Mouse (Mus musculus) thymus, postnatal 10 days (tissue): ENCODE measurements around the gene Dbn1.
A peak's percentile ranks its signal among the peaks of the same experiment; 100 is the strongest.

Experiments used
- DNase-seq, 2 experiments: peaks; one replicate each; pipeline ENCODE4 v3.0.0; 2021; ENCODE audit warnings: low spot score in 2 of 2

Dbn1 gene

GRCm38 (mm10) chr13:55487578-55488498 lies at the start of gene Dbn1:
Gene Dbn1, minus strand, starts transcription at chr13:55488111.
- DNase-seq, result no peak

DNA sequence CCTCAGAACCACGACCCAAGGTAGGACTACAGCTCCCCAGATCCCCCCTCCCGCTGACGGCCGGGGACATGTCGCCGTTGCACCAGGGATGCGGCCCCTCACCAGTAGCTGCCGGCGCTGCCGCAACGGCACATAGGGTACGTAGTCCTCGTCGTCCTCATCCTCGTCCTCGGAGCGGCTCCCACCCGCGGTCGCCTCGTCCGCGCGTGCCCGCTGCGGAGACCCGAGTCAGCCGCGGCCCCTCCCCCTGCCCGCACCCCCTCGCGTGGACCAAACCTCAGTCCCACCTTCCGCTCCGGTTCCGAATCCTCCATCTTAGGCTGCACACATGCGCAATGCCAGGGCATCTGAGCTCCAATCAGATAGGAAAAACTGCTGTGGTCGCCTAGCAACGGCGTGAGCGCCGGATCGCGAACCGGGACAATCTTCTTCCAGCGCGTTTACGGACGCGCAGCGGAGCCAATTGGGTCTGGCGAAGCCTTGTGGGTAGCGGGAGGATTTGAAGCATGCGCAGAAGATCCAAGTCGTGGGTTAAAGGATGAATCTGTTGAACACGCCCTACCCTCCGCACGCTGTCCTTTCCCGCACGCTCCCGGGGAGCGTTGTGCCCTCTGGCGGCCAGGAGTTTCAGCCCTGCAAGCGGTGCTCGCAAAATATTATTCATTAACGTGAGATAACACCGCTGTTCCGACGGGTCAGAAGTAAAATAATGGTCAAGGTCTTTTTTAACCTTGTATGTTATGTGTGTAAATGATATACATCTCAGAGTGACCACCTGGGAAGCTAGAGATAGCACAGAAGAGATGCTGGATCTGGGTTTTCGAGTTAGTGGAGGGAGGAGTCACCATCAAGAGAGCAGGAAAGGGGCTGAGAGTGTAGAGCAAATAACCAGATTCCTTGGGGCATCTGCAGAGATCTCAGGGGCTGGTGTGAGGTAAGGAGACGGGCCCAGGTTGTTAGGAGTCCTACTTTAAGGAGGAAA lies 48.6 kb upstream of the Dbn1 start, which contains the start of gene Ddx41:
TSS of gene Ddx41 (minus strand) at position 465 of the 982 bp plus-strand sequence.
- DNase-seq, result peak; percentile 95 to 98

DNA sequence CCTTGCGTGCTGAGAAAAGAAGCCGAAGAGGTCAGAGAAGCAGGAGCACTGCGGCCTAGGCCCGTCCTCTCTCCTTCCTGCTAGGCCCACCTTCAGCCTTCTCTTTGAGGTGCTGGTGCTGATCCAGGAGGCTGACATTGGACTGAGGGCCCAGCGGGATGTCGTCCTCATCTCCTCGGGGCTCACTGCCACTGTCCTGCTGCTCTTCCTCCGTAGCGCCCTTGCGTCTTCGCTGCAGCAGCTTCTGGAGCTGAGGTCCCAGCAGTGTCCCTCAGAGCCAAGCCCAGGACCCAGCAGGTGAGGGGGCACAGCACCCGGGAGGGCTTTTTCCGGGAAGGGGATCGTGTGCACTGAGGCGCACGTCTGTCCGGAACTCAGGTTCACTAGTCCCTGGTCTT lies 47.9 kb upstream of the Dbn1 start:
- no peak for DNase-seq

- DNase-seq, result no peak
These were observed 47.3 kb upstream of the Dbn1 start for GRCm38 (mm10) chr13:55535191-55535590.

- no peak for DNase-seq
These were observed 41.4 kb upstream of the Dbn1 start, which contains the start of gene Dok3 for GRCm38 (mm10) chr13:55529198-55529915. Gene Dok3, minus strand, starts transcription at chr13:55529296.

DNA sequence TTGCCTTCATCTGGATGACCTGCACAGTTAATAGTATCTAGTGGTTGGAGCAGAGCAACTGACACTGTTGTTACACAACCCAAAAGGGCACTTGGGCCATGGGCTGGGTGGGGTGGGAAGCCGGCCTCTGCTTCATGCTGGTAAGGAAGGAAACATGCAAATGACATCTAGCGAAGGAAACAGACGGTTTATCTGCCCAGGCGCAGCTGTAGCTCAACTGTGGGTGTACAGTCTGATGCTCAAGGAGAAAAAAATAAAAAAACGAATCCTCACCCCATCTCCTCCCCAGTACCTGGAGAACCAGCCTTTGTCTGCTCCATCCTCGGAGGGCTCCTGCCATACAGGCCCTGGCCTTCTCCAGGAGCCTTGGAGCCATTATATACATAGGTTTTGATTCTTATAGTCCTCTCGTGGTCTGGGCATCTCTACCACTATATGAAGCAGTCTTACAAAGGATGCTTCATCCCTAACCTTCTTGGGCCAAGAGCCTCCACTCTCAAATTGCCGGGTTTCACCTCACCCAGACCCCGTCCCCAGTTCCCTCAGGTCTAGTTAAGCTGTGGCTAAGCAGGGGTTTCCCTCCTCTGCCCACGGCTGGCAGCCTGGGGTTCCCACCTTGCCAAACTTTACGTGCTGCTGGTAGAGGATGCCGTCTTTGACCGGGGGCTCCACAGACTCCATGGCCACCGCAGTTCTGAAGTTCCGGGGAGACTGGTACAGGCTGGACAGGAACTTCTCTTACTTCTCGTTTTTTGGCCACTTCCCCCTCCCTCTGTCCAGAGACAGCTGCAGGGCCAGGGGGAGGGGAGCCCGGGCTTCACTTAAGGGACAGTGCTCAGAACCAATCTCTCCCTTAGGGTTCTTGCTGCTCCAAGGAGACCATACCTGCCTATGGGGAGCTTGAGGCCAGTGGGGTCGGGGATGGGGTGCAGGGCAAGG lies 40.2 kb upstream of the Dbn1 start:
- DNase-seq, result no peak

DNA sequence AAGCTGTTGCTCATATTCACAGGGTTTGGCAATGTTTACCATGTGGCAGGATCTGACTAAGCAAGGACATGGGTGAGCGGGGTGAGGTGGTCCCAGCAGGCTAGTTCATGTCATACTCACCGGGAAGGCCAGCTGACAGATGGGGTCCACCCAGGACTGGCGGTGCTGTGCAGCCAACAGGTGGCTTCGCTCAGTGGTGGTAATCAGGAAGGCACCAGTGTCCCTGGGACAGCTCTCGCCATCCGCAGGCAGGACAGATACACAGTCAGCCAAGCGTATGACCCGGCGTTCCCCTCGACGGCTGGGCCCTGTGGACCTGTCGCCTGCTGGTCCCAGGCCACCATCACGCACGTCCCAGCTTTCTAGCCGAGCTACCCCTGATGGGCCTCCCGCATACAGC lies 39.3 kb upstream of the Dbn1 start:
- no peak for DNase-seq

DNA sequence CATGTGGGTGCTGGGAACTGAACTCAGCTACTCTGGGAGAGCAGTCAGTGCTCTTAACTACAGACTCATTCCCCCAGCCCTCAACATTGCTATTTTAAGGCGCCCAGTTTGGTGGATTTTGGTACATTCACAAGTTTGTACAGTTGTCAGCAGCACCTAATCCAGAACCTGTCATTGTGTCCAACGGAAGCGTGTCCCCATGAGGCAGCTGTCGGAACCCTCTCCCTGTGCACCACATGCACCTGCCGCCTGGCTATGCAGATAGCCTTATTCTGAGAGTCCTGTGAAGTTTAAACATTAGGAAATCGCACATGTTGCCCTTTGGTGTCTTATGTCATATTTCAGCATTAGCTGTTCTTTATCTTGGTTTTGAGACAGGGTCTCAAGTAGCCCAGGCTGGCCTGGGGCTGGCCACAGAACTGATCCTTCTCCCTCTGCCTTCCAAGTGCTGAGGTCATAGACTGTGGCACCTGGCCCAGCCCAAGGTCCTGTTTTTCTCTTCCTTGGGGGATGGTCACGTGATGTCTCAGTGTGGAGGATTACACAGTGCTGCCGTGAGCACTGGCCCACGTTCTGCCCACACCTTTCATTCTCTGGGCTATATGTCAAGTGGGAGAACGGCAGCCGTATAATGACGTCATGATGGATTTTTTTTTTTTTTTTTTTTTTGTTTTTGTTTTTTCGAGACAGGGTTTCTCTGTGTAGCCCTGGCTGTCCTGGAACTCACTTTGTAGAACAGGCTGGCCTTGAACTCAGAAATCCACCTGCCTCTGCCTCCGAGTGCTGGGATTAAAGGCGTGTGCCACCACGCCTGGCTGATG lies 38.0 kb upstream of the Dbn1 start:
- DNase-seq, result no peak

DNA sequence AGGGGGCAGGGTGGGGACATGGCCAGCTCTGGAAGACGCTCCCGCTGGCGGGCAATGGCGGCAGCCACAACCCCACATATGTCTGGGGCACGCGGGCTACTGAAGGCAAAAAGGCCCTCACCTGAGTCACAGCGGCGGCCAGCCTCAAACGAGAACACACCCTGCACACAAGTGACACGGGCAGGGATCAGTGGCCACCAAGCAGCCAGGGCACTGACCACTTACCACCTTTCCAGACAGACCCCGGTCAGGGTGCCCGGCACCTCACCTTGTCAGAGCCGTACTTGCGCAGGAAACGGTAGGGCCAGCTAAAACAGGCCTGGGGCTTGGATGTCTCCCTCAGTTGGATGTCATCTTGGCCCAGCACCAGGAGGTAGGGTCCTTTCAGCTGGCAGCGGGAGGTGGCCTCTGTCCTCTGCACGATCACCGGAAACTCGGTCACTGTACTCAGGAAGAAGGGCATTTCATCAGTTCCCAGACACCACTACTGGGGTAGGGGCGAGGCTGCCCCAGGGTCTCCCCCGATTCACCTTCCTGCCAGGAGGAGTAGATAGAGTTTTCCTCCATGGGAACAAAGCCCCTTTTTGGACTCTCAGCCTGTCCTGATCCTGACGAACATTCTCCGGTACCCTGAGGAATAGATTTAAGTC lies 36.2 kb upstream of the Dbn1 start:
- no peak for DNase-seq

DNA sequence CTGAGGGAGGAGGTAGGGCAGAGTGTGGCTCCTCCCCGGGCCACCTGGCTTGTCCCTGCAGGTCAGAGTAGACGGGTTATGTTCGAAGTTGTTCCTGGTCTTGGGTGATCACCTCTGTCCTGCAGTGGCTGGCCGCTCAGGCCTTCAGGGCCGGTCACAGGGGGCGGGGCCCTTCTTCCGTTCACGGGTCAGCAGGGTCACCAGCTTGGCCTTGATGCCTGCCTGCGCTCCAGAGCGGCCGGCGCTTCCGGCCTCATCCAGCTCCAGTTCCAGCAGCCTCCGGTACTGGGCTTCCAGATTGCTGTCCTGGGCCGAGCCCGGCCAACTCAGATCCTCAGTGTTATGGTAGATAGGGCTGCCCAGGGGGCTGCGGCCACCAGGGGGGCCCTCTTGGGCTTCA lies 35.4 kb upstream of the Dbn1 start:
- no peak for DNase-seq

- DNase-seq, result no peak
These were observed 34.8 kb upstream of the Dbn1 start for GRCm38 (mm10) chr13:55522730-55523129.

DNA sequence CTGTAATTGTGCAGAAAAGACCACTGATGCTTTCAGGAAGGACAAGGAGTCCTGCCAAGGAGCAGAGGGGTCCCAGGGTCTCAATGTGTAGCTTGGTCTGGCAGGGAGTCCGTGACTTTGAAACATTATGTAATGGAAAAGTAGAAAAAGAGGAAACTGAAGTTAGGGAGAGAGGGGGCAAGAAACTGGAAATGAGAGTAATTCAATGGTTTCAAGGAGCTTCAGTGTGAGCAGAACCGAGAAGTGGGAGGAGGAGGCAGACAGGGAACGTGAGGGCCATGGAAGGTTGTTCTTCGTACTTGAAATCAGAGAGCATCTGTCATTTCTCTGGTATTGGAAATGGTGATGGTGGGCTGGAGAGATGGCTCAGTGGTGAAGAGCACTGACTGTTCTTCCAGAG lies 31.7 kb upstream of the Dbn1 start:
- DNase-seq, result no peak

GRCm38 (mm10) chr13:55516955-55517354 lies 29.0 kb upstream of the Dbn1 start:
- peak; percentile 53 to 90 for DNase-seq

GRCm38 (mm10) chr13:55513828-55514227 lies 25.9 kb upstream of the Dbn1 start:
- DNase-seq, result no peak

DNA sequence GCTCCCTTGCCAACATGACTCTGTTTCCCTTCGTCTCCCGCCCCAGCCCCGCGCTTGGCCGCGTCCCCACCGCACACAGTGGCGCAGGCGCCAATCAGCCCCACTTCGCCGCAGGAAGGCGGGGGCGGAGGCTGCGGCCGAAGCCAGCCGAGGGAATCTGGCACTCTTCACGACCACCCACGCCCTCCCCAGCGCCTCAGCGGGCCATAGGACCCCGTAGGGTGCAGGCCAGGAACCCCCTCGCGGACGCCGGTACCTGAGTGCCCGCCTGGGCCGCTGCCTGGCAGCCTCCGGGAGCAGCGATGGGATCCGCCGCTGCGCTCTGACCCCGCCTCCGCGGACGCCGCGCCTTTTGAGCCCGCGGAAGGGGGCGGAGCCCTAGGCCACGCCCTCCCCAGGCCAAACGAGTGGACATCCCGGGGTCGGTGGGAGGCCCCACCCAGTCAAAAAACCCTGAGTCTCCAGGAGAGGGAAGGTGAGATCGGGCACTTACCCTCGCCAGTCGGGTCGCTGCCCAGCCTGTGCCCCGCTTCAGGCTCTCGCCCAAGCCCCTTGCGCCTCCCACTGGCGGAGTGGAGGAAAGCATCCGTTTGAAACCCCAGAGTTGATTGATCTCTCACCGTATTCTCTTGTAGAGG lies 25.3 kb upstream of the Dbn1 start, which contains the start of gene Pdlim7:
TSS of gene Pdlim7 (minus strand) at position 566 of the 638 bp plus-strand sequence.
- peak; percentile 66 to 88 for DNase-seq

GRCm38 (mm10) chr13:55512379-55513031 lies 24.6 kb upstream of the Dbn1 start:
- DNase-seq, result no peak

GRCm38 (mm10) chr13:55511492-55511861 lies 23.6 kb upstream of the Dbn1 start:
- no peak for DNase-seq
